Mouse (Mus musculus) liver, embryonic 14.5 days (tissue): ENCODE measurements around the gene Rbp7. TPM values are rescaled to one million over a fixed set of nuclear protein-coding genes. Genes with fewer than 3 reads are reported as not detected.

ENCODE experiments used
- ATAC-seq: fragments of 200-750 bp; cut with Nextera tagmentation; 2 replicates; pipeline ENCODE4 v1.8.0; 2017; ENCODE audit warnings: moderate number of reproducible peaks, mild to moderate bottlenecking, moderate library complexity; ENCODE audit not compliant: insufficient read depth
- DNase-seq, 3 experiments: peaks; one replicate each; pipeline ENCODE4 v3.0.0-alpha.2; 2012 to 2013; ENCODE audit warnings: low read depth in 3 of 3, low spot score in 3 of 3
- H3K27ac ChIP-seq: fragments of 300-500 bp; sonication (generic); 2 replicates; pipeline ENCODE4 v1.5.1; 2014; ENCODE audit warnings: moderate library complexity, mild to moderate bottlenecking, control low read depth, inconsistent platforms
- H3K27me3 ChIP-seq: fragments of 300-500 bp; sonication (generic); 2 replicates; pipeline ENCODE4 v1.6.1; 2014; ENCODE audit warnings: mild to moderate bottlenecking, low read length, moderate library complexity; ENCODE audit not compliant: control insufficient read depth, insufficient read depth
- H3K36me3 ChIP-seq: fragments of 300-500 bp; sonication (generic); replicated peaks from 2 replicates; pipeline ENCODE4 v1.6.1; 2014; ENCODE audit warnings: low read depth; ENCODE audit not compliant: control insufficient read depth, insufficient read depth
- H3K4me1 ChIP-seq, 2 experiments: fragments of 200-500 bp in 1 of 2; fragments of 300-500 bp in 1 of 2; sonication (generic) in 1 of 2; replicated peaks; 2 replicates each; pipeline ENCODE4 v1.6.1; 2012 to 2014; ENCODE audit warnings: antibody characterized with exemption in 1 of 2, inconsistent platforms in 1 of 2, low read length in 1 of 2; ENCODE audit not compliant: control insufficient read depth in 2 of 2, insufficient read depth in 2 of 2
- H3K4me2 ChIP-seq: fragments of 300-500 bp; sonication (generic); 2 replicates; pipeline ENCODE4 v1.6.1; 2014; ENCODE audit warnings: low read depth, mild to moderate bottlenecking, control low read depth, moderate library complexity
- H3K4me3 ChIP-seq, 2 experiments: fragments of 200-500 bp in 1 of 2; fragments of 300-500 bp in 1 of 2; sonication (generic) in 1 of 2; 2 replicates each; pipeline ENCODE4 v1.5.1; 2012 to 2014; ENCODE audit warnings: low read depth in 2 of 2, low read length in 2 of 2, mild to moderate bottlenecking in 2 of 2, control low read depth in 1 of 2, inconsistent platforms in 1 of 2, moderate library complexity in 1 of 2; ENCODE audit not compliant: insufficient read depth in 1 of 2
- H3K9ac ChIP-seq: fragments of 300-500 bp; sonication (generic); replicated peaks from 2 replicates; pipeline ENCODE4 v1.6.1; 2014; ENCODE audit warnings: mild to moderate bottlenecking, control low read depth, moderate library complexity
- H3K9me3 ChIP-seq: fragments of 300-500 bp; sonication (generic); 2 replicates; pipeline ENCODE4 v1.6.1; 2016; ENCODE audit warnings: low read length, mixed read lengths; ENCODE audit not compliant: control insufficient read depth
- CTCF ChIP-seq: IDR thresholded peaks from 2 replicates; pipeline ENCODE4 v1.5.1; 2016; ENCODE audit warnings: antibody characterized with exemption, low read depth, control low read depth
- EP300 ChIP-seq: IDR thresholded peaks from 2 replicates; pipeline ENCODE4 v1.6.1; 2016; ENCODE audit warnings: antibody characterized with exemption, low read depth
- WGBS: fragments of 180-500 bp; shearing (Covaris S2); extraction: QIAGEN DNeasy Blood & Tissue Kit; methylation state at CpG from one replicate; pipeline ENCODE4 v1.1.7; 2014; ENCODE audit not compliant: insufficient replicate concordance; 5-methylcytosine and 5-hydroxymethylcytosine counted together
- polyA plus RNA-seq, 2 experiments: library from polyadenylated mRNA; depleted of rRNA in 1 of 2; stranded (reverse) in 1 of 2; unstranded in 1 of 2; fragments of >200 nt; fragmentation: Nextera tagmentation in 1 of 2; extraction: Ambion mirVana in 1 of 2; gene quantifications; 2 replicates each; pipeline versions ENCODE4 v1.2.1 to v1.2.3; 2012 to 2014

Gene Rbp7
- polyA plus RNA-seq, 2 experiments, result not detected

- no peak for ATAC-seq
- no peak for TF ChIP-seq EP300
- TF ChIP-seq CTCF, result no peak
- Histone ChIP-seq H3K36me3 (no peaks in the 10 kb centered on the region), H3K9ac (peak overlapping the region; percentile 31; the same call in 1 of the 2 replicates), H3K27me3 (no peaks in the 10 kb centered on the region), H3K27ac (no peak overlapping the region), H3K4me3 (peak overlapping the region; percentile 45 to 53; a peak in 1 of 4 replicates), H3K4me2 (peak overlapping the region; percentile 79), H3K9me3 (no peaks in the 10 kb centered on the region), H3K4me1 (peaks cover 4 to 18% of the 10 kb centered on the region in 2 experiments; a peak in 3 of 4 replicates)
- WGBS, result 41% methylated on average over 1 of the region's 1 CpGs
- DNase-seq, result no peak
Measured at GRCm38 (mm10) chr4:149446309-149446708, 8.5 kb downstream of the Rbp7 start.

- 4% methylated on average over 11 of the region's 11 CpGs for WGBS
Measured at GRCm38 (mm10) chr4:149445868-149446267, 8.9 kb downstream of the Rbp7 start.

GRCm38 (mm10) chr4:149444964-149445701, 9.6 kb downstream of the Rbp7 start:
- Histone ChIP-seq H3K9me3 (no peaks in the 10 kb centered on the region), H3K36me3 (no peaks in the 10 kb centered on the region), H3K27ac (peak overlapping the region; percentile 6), H3K4me3 (peak overlapping the region; percentile 39 to 45), H3K4me2 (peak overlapping the region; percentile 79), H3K27me3 (no peaks in the 10 kb centered on the region), H3K9ac (peak overlapping the region; percentile 51), H3K4me1 (peaks cover 4 to 18% of the 10 kb centered on the region in 2 experiments; a peak in 3 of 4 replicates)
- DNase-seq (peak; percentile 78 to 80 (median 79)), ATAC-seq (peak; percentile 90)
- WGBS, result under 1% methylated on average over 36 of the region's 36 CpGs
- TF ChIP-seq CTCF (peak; percentile 96), EP300 (no peak)

More at GRCm38 (mm10) chr4:149445868-149446267, 8.9 kb downstream of the Rbp7 start:
- Histone ChIP-seq H3K27me3 (no peaks in the 10 kb centered on the region), H3K27ac (peak overlapping the region; percentile 6), H3K9me3 (no peaks in the 10 kb centered on the region), H3K9ac (peak overlapping the region; percentile 51), H3K4me3 (peak overlapping the region; percentile 45 to 53), H3K4me1 (peaks cover 4 to 18% of the 10 kb centered on the region in 2 experiments; a peak in 3 of 4 replicates), H3K36me3 (no peaks in the 10 kb centered on the region), H3K4me2 (peak overlapping the region; percentile 79)
- no peak for TF ChIP-seq CTCF
- TF ChIP-seq EP300, result no peak
- DNase-seq (peak in 2 of 3 experiments; percentile 17 to 29), ATAC-seq (peak; percentile 60)

- no peak overlapping the region for H3K4me3 ChIP-seq
- ATAC-seq, result no peak
- H3K9ac ChIP-seq, result no peak overlapping the region
- no peaks in the 10 kb centered on the region for H3K36me3 ChIP-seq
- TF ChIP-seq EP300 (no peak), CTCF (no peak)
- H3K27me3 ChIP-seq, result no peaks in the 10 kb centered on the region
- H3K27ac ChIP-seq, result no peak overlapping the region
- no peak for DNase-seq
- peak overlapping the region; percentile 79 for H3K4me2 ChIP-seq
- 34% methylated on average over 1 of the region's 1 CpGs for whole genome bisulfite sequencing
- peaks cover 4 to 22% of the 10 kb centered on the region in 2 experiments; a peak in 3 of 4 replicates for H3K4me1 ChIP-seq
- H3K9me3 ChIP-seq, result no peaks in the 10 kb centered on the region
Measured at GRCm38 (mm10) chr4:149444465-149444864, 10.3 kb downstream of the Rbp7 start.

GRCm38 (mm10) chr4:149442436-149442835, 12.3 kb downstream of the Rbp7 start:
- Histone ChIP-seq H3K4me2 (no peak overlapping the region), H3K36me3 (no peaks in the 10 kb centered on the region)

More at GRCm38 (mm10) chr4:149442436-149442835, 12.3 kb downstream of the Rbp7 start:
- Histone ChIP-seq H3K9ac (no peak overlapping the region), H3K4me3 (no peak overlapping the region), H3K4me1 (peaks cover 4 to 24% of the 10 kb centered on the region in 2 experiments; a peak in 3 of 4 replicates), H3K27me3 (no peaks in the 10 kb centered on the region), H3K27ac (no peak overlapping the region), H3K9me3 (no peaks in the 10 kb centered on the region)
- ATAC-seq (no peak), DNase-seq (no peak)
- WGBS, result 47% methylated on average over 3 of the region's 3 CpGs
- TF ChIP-seq EP300 (no peak), CTCF (no peak)
